Mouse (Mus musculus): ENCODE results near the gene 4933405L10Rik. TPM values are rescaled to one million over a fixed set of nuclear protein-coding genes. Genes with fewer than 3 reads are reported as not detected.

The 4933405L10Rik gene
- 0.23 TPM in 1 of 2 replicates, not detected in the other for polyA plus RNA-seq (2016; fragmentation: Nextera tagmentation; extraction: Ambion mirVana)

DNA sequence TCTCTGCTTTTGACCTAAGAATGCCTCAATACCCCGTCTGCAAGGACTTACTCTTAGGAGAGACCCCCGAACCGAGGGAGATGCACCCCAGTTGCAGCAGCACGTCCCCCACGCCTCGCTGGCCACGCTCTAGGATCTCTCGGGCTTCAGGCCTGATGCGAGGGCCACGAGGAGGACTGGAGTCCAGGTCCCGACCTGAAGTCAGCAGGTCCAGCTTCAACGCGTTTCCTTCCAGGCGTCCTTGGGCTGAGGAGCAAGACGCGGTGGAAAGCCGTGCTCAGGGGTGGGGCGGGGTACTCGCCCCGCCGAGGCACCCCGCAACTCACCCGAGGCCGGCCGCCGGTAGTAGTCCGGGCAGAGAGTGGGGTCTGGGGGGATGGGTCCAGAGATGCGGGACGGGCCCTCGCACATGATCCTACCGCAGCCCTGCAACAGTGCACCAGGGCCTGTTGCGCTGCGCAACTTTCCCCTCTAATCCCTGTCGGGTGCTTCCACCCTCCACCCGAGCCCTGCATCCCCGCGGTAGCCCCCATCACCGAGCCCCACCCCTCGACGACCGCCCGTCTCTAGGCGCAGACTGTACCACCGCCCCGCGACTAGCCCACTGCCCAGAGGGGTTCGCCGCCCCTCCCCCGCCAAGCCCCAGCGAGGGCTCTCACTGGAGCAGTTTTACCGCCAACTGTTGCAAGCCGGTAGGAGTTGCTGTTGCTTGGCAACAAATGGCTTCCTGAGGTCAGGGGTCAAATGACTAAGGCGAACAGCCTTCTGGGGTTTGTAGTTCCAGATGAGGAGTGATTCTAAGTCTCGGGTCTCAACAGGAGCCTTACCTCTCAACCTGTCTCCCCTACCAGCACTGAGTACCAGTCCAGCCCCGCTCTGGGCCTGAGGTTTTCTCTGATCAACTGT, at the start of gene 4933405L10Rik, which contains the start of gene Enkd1:
4933405L10Rik (plus strand) TSS at position 158 of the 906 bp plus-strand sequence.
Enkd1 (minus strand) TSS at position 713 of the 906 bp plus-strand sequence.
- ATAC-seq = peak; percentile 73
- Histone ChIP-seq H3K27ac (peak within 1 kb of the TSS; percentile 8), H3K4me3 (peak within 1 kb of the TSS; percentile 71), H3K36me3 (peaks cover 18% of the 10 kb centered on the region), H3K9me3 (replicated peaks) (no peaks in the 10 kb centered on the region), H3K4me1 (peaks cover 24% of the 10 kb centered on the region), H3K27me3 (replicated peaks) (no peaks in the 10 kb centered on the region), H3K4me2 (peak within 1 kb of the TSS; percentile 92), H3K9ac (peak within 1 kb of the TSS; percentile 73)
- WGBS (ENCODE audit: insufficient replicate concordance) = 1% methylated on average over 55 of the region's 55 CpGs

DNA sequence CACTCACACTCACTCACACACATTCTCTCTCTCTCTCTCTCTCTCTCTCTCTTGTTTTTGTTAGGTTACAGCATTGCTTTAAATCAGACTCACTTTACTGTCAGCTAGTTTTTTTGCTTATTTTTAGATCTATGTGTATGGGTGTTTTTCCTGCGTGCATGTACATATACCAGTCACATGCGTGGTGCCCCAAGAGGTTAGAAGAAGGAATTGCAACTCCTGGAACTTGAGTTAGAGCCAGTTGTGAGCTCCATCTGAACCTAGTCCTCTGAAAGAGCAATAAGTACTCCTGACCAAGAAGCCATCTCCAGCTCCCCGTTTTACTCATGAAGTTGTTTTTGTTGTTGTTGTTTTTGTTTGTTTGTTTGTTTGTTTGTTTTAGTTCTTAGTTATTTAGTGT, 46.3 kb upstream of the 4933405L10Rik start:
- H3K4me3 ChIP-seq = no peak overlapping the region
- no peak overlapping the region for H3K4me2 ChIP-seq
- 76% methylated on average over 3 of the region's 3 CpGs for WGBS (ENCODE audit: insufficient replicate concordance)
- no peaks in the 10 kb centered on the region for H3K27me3 ChIP-seq (replicated peaks)
- no peaks in the 10 kb centered on the region for H3K4me1 ChIP-seq
- H3K9ac ChIP-seq = no peak overlapping the region
- ATAC-seq = no peak
- no peak overlapping the region for H3K27ac ChIP-seq
- no peaks in the 10 kb centered on the region for H3K9me3 ChIP-seq (replicated peaks)
- peaks cover 60% of the 10 kb centered on the region for H3K36me3 ChIP-seq

DNA sequence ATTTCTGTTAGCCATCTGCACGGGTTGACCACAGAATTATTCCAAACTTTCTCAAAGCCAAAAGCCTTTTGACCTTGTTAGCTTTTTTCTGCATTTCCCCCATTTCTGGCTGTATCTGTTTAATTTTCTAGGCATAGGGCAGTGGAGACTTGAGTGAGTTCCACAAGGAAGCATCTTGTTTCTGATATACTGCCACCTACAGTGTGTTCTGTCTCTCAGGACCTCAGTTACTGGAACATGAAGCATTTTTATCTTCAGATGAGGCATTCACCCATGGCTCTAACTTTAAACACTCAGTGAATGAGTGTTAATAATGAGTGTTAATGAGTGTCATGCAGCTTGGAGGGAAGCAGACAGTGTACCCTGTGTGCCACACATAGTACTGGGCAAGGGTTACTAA, 29.6 kb upstream of the 4933405L10Rik start:
- H3K27me3 ChIP-seq (replicated peaks) = no peaks in the 10 kb centered on the region
- H3K9ac ChIP-seq = no peak overlapping the region
- no peaks in the 10 kb centered on the region for H3K4me1 ChIP-seq
- H3K4me2 ChIP-seq = no peak overlapping the region
- no peaks in the 10 kb centered on the region for H3K9me3 ChIP-seq (replicated peaks)
- no peak overlapping the region for H3K27ac ChIP-seq
- ATAC-seq = no peak
- 84% methylated on average over 1 of the region's 1 CpGs for WGBS (ENCODE audit: insufficient replicate concordance)
- no peak overlapping the region for H3K4me3 ChIP-seq
- peaks cover 100% of the 10 kb centered on the region for H3K36me3 ChIP-seq

DNA sequence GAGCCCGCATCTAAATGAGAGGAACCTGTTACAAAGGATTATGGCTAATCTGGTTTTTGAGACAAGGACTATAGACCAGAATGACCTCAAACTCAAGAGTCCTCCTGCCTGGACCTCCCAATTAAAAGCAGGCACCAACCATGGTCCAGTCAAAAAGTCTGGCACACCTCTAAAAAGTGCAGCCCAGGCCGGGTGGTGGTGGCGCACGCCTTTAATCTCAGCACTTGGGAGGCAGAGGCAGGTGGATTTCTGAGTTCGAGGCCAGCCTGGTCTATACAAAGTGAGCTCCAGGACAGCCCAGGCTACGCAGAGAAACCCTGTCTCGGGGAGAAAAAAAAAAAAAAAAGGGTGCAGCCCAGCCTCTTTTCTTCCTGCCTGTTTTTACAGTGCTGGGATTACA, 22.1 kb upstream of the 4933405L10Rik start:
- ATAC-seq = no peak
- Histone ChIP-seq H3K27ac (no peak overlapping the region), H3K9me3 (replicated peaks) (no peaks in the 10 kb centered on the region), H3K9ac (no peak overlapping the region), H3K4me3 (no peak overlapping the region), H3K4me2 (peak overlapping the region; percentile 51), H3K4me1 (peaks cover 13% of the 10 kb centered on the region; the same call in 1 of the 2 replicates), H3K27me3 (replicated peaks) (0 out of 2 replicates have a peak, but pooled peaks cover 3% of the 10 kb centered on the region), H3K36me3 (peaks cover 43% of the 10 kb centered on the region)
- 57% methylated on average over 7 of the region's 7 CpGs for WGBS (ENCODE audit: insufficient replicate concordance)

DNA sequence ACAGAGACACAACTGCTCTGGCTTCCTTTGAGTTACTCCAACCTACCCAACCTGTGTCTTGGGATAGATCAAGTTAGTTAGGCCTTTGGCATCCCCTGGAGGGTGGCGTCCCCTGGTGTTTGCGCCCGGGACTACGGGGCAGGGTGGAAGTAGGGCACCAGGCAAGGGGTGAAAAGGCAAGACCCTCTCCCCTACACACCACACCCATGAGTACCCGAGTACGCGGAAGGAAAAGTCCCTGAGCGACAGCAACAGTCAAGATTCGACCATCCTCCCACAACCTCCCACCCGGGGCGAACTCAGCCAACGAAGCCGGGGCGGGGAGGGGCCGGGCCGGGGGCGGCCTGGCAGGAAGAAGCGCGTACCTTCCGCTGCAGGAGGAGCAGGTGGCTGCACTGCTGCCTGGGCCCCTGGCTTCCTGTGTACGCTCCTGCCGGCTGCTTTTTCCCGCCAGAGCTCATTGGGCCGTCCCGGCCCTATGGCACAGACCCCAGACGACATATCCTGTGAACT, 21.6 kb upstream of the 4933405L10Rik start, which contains the start of gene Carmil2:
Carmil2 (plus strand) TSS at position 479 of the 513 bp plus-strand sequence.
- Histone ChIP-seq H3K9ac (0 out of 2 replicates have a peak within 1 kb of the TSS, but pooled peaks have one; percentile 27), H3K4me2 (peak within 1 kb of the TSS; percentile 51), H3K36me3 (peaks cover 37% of the 10 kb centered on the region), H3K4me3 (peak within 1 kb of the TSS; percentile 6; the same call in 1 of the 2 replicates), H3K4me1 (peaks cover 13% of the 10 kb centered on the region; the same call in 1 of the 2 replicates), H3K27me3 (replicated peaks) (0 out of 2 replicates have a peak, but pooled peaks cover 3% of the 10 kb centered on the region), H3K27ac (0 out of 2 replicates have a peak within 1 kb of the TSS, but pooled peaks have one; percentile 13), H3K9me3 (replicated peaks) (no peaks in the 10 kb centered on the region)
- peak; percentile 36; the same call in 1 of the 2 replicates for ATAC-seq
- 8% methylated on average over 23 of the region's 26 CpGs for WGBS (ENCODE audit: insufficient replicate concordance)

DNA sequence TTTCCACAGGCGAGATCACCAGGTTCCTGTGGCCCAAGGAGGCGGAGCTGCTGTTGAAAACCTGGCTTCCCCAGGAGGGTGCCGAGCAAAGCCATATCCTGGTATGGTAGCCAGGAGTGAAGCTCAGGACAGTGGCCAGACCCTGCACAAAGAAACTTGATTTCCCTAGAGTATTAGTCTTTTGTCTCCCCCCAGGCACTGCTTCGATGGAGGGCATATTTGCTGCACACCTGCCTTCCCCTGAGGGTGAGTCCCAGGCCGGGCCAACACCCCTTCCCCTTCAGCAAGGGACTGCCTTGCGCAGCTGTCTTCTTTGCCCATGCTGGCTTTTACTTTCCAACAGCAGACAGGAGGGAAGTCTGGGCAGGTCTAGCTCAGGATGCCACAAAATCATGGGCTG, 20.9 kb upstream of the 4933405L10Rik start:
- Histone ChIP-seq H3K27me3 (replicated peaks) (0 out of 2 replicates have a peak, but pooled peaks cover 3% of the 10 kb centered on the region), H3K27ac (0 out of 2 replicates have a peak overlapping the region, but pooled peaks have one; percentile 13), H3K4me1 (peaks cover 13% of the 10 kb centered on the region; the same call in 1 of the 2 replicates), H3K4me2 (peak overlapping the region; percentile 51), H3K9me3 (replicated peaks) (no peaks in the 10 kb centered on the region), H3K36me3 (peaks cover 30% of the 10 kb centered on the region), H3K4me3 (no peak overlapping the region), H3K9ac (no peak overlapping the region)
- WGBS (ENCODE audit: insufficient replicate concordance) = 67% methylated on average over 6 of the region's 6 CpGs
- no peak for ATAC-seq

DNA sequence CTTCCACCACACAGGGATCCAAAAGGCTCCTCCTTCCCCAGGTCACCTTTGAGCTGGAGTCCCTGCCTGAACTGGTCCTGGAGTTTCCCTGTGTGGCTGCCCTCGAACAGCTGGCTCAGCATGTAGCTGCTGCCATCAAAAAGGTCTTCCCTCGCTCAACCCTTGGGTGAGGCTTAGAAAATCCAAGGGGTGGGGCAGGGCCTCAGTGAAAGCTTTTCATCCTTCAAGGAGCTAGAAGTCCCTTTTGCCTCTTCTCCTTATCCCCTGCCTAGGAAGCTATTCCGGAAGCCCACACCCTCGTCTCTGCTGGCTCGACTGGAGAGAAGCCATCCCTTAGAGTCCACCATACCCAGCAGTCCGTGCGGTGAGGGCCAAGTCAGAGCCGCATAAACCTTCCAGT, 19.9 kb upstream of the 4933405L10Rik start:
- Histone ChIP-seq H3K9me3 (replicated peaks) (no peaks in the 10 kb centered on the region), H3K4me1 (peaks cover 13% of the 10 kb centered on the region; the same call in 1 of the 2 replicates), H3K27me3 (replicated peaks) (peaks cover 3% of the 10 kb centered on the region; the same call in 1 of the 2 replicates), H3K36me3 (peaks cover 21% of the 10 kb centered on the region), H3K4me3 (no peak overlapping the region), H3K9ac (no peak overlapping the region), H3K27ac (no peak overlapping the region), H3K4me2 (no peak overlapping the region)
- ATAC-seq = no peak
- 65% methylated on average over 8 of the region's 8 CpGs for WGBS (ENCODE audit: insufficient replicate concordance)

DNA sequence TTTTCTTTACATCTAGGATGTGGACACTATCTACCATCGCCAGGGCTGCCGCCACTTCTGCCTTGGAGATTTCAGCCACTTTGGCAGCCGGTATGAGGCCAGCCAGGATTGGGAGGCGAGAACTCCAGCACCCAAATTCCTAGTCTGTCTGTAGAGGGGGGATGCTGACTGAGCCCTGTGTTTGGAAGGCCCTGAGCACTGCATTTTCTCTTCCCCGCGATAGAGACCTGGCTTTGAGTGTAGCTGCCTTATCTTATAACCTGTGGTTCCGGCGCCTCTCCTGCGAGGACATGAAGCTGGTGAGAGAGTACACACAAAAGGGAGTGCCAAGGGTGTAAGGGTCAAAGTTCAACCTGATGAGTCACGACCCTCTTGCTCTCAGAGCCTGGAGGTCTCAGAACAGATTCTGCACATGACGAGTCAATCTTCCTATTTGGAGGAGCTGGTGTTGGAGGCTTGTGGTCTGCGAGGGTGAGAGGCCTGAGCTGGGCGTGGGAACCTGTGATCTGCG, 19.2 kb upstream of the 4933405L10Rik start:
- 38% methylated on average over 14 of the region's 14 CpGs for WGBS (ENCODE audit: insufficient replicate concordance)
- Histone ChIP-seq H3K4me2 (no peak overlapping the region), H3K9ac (no peak overlapping the region), H3K9me3 (replicated peaks) (no peaks in the 10 kb centered on the region), H3K27ac (no peak overlapping the region), H3K36me3 (peaks cover 13% of the 10 kb centered on the region), H3K27me3 (replicated peaks) (peaks cover 3% of the 10 kb centered on the region; the same call in 1 of the 2 replicates), H3K4me1 (peaks cover 13% of the 10 kb centered on the region; the same call in 1 of the 2 replicates), H3K4me3 (no peak overlapping the region)
- no peak for ATAC-seq

DNA sequence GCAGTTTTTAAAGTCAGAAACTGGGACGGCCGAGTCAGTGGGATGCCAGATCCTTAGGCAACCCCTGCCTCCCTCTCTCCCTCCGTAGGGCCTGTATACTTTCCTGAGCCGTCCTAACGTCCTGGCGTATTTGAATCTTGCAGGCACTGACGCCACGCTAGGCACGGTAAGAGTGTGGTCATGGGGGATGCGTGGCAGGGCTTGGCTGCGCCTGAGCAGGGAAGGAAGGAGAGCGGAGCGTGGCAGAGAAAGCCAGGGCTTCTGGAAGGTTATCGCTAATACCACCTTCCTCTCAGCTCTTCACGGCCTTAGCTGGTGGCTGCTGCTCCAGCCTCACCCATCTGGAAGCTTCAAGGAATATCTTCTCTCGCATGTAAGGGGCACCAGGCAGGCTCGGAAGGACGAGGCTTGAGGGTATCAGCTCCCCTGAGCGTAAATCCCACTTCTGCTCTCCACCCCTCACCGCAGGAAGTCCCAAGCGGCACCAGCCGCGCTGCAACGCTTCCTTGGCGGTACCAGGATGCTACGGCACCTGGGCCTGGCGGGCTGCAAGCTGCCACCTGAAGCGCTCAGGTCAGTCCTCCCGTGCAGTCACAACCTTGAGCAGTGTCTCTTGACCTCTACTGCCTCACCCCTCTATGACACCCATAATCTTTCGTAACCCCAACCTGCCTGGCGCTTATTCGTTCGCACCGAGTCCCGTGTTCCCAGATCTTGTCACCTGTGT, 18.0 kb upstream of the 4933405L10Rik start:
- Histone ChIP-seq H3K9me3 (replicated peaks) (no peaks in the 10 kb centered on the region), H3K36me3 (peaks cover 2% of the 10 kb centered on the region), H3K4me2 (no peak overlapping the region), H3K9ac (no peak overlapping the region), H3K27me3 (replicated peaks) (peaks cover 12% of the 10 kb centered on the region), H3K27ac (no peak overlapping the region), H3K4me1 (peaks cover 23% of the 10 kb centered on the region), H3K4me3 (no peak overlapping the region)
- 64% methylated on average over 35 of the region's 35 CpGs for WGBS (ENCODE audit: insufficient replicate concordance)
- no peak for ATAC-seq

DNA sequence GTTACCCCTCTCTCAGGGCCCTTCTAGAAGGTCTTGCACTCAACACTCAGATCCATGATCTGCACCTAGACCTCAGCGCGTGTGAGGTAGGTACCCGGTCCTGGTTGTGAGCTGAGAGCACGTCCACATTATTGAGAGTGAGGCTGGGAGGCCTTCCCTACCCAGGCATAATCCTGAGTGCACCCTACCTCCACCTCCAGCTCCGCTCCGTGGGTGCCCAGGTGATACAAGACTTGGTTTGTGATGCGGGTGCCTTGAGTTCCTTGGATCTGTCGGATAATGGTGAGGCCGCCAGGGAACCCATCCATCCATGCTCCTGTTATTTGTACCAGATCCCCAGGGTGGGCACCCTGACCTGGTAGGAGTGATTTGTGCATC, 17.5 kb upstream of the 4933405L10Rik start:
- no peak for ATAC-seq
- Histone ChIP-seq H3K36me3 (no peaks in the 10 kb centered on the region), H3K4me3 (no peak overlapping the region), H3K27ac (no peak overlapping the region), H3K9me3 (replicated peaks) (no peaks in the 10 kb centered on the region), H3K27me3 (replicated peaks) (peaks cover 17% of the 10 kb centered on the region), H3K9ac (no peak overlapping the region), H3K4me2 (no peak overlapping the region), H3K4me1 (peaks cover 27% of the 10 kb centered on the region)
- 82% methylated on average over 9 of the region's 9 CpGs for WGBS (ENCODE audit: insufficient replicate concordance)

DNA sequence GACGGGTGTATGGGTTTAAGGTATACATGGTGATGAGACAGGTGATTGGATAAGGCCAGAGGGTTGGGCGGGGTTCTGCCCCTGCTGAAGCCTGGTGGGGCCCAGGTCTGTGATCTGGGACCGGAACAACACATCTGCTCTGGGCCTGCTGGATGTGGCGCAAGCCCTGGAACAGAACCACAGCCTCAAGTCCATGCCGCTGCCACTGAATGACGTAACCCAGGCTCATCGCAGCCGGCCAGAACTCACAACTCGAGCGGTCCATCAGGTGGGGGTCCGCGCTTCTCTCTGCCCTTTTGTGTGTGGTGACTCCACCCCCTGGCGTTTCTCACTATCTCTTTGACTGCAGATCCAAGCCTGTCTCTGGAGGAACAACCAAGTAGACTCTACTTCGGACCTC, 16.5 kb upstream of the 4933405L10Rik start:
- ATAC-seq = no peak
- no peak overlapping the region for H3K27ac ChIP-seq
- H3K4me3 ChIP-seq = no peak overlapping the region
- no peak overlapping the region for H3K4me2 ChIP-seq
- H3K4me1 ChIP-seq = peaks cover 22% of the 10 kb centered on the region
- no peaks in the 10 kb centered on the region for H3K9me3 ChIP-seq (replicated peaks)
- WGBS (ENCODE audit: insufficient replicate concordance) = 68% methylated on average over 14 of the region's 14 CpGs
- no peak overlapping the region for H3K9ac ChIP-seq
- H3K27me3 ChIP-seq (replicated peaks) = peaks cover 25% of the 10 kb centered on the region
- no peaks in the 10 kb centered on the region for H3K36me3 ChIP-seq

All from liver, embryonic 12.5 days (tissue).